7 mouse cellular contexts compared by ENCODE assay signal in genomic region chr12:101976651-101977403, GRCm38 (mm10). TPM values are rescaled to one million over a fixed set of nuclear protein-coding genes. Genes with fewer than 3 reads are reported as not detected.
DNase-seq lines count a peak whose midpoint lies in the region; ATAC-seq lines count a peak whose summit lies in the region.

No protein-coding gene starts in this region.

- H3K4me1 ChIP-seq in neural tube, embryonic 11.5 days (ENCODE audit: control insufficient read depth, insufficient read depth, low read length) = no peaks in the 10 kb centered on the region
- H3K4me1 ChIP-seq in embryonic facial prominence, embryonic 15.5 days = peaks cover 23% of the 10 kb centered on the region
- peaks cover 19% of the 10 kb centered on the region for H3K4me1 ChIP-seq in limb, embryonic 13.5 days
- H3K4me1 ChIP-seq in stomach, embryonic 16.5 days (ENCODE audit: control insufficient read depth, insufficient read depth, low read length) = peaks cover 10% of the 10 kb centered on the region; the same call in 1 of the 2 replicates

- H3K9me3 ChIP-seq in neural tube, embryonic 11.5 days (ENCODE audit: control insufficient read depth, low read length) = no peaks in the 10 kb centered on the region
- H3K9me3 ChIP-seq in embryonic facial prominence, embryonic 15.5 days (replicated peaks) = no peaks in the 10 kb centered on the region
- H3K9me3 ChIP-seq in limb, embryonic 13.5 days = no peaks in the 10 kb centered on the region
- H3K9me3 ChIP-seq in stomach, embryonic 16.5 days (replicated peaks; ENCODE audit: control insufficient read depth, low read length) = no peaks in the 10 kb centered on the region

- peak overlapping the region; percentile 84 for H3K4me3 ChIP-seq in neural tube, embryonic 11.5 days (ENCODE audit: low read depth, low read length)
- peak overlapping the region; percentile 93 for H3K4me3 ChIP-seq in embryonic facial prominence, embryonic 15.5 days (replicated peaks)
- peak overlapping the region; percentile 86 for H3K4me3 ChIP-seq in limb, embryonic 13.5 days
- peak overlapping the region; percentile 85 for H3K4me3 ChIP-seq in stomach, embryonic 16.5 days (replicated peaks; ENCODE audit: low read length)

- no peak for ATAC-seq in neural tube, embryonic 11.5 days (ENCODE audit: insufficient read depth, low FRiP score, low TSS enrichment)
- ATAC-seq in embryonic facial prominence, embryonic 15.5 days (ENCODE audit: insufficient number of reproducible peaks, low FRiP score, low TSS enrichment, low read depth) = no peak
- ATAC-seq in limb, embryonic 13.5 days (ENCODE audit: low FRiP score, low read depth) = no peak
- no peak for ATAC-seq in stomach, embryonic 16.5 days (ENCODE audit: insufficient read depth, low FRiP score)

- H3K4me2 ChIP-seq in neural tube, embryonic 11.5 days (ENCODE audit: low read depth) = peak overlapping the region; percentile 66
- peak overlapping the region; percentile 60 for H3K4me2 ChIP-seq in embryonic facial prominence, embryonic 15.5 days (replicated peaks)
- peak overlapping the region; percentile 75 for H3K4me2 ChIP-seq in limb, embryonic 13.5 days (replicated peaks)
- H3K4me2 ChIP-seq in stomach, embryonic 16.5 days (ENCODE audit: low read depth, low read length) = peak overlapping the region; percentile 72

- WGBS in neural tube, embryonic 11.5 days = 28% methylated on average over 13 of the region's 13 CpGs
- WGBS in embryonic facial prominence, embryonic 15.5 days = 12% methylated on average over 13 of the region's 13 CpGs
- WGBS in limb, embryonic 13.5 days = 22% methylated on average over 13 of the region's 13 CpGs
- WGBS in stomach, embryonic 16.5 days = 17% methylated on average over 13 of the region's 13 CpGs

- DNase-seq in neural tube, embryonic 11.5 days (ENCODE audit: low spot score) = no peak
- DNase-seq in neural tube, embryonic 10.5 days (ENCODE audit: extremely low spot score, low spot score) = no peak
- DNase-seq in spleen, postnatal 14 days (ENCODE audit: low spot score in 2 of 2) = no peak
- no peak for DNase-seq in retina, embryonic 14.5 days (ENCODE audit: low spot score)

- no peaks in the 10 kb centered on the region for H3K27me3 ChIP-seq in neural tube, embryonic 11.5 days (ENCODE audit: control insufficient read depth, insufficient read depth, low read length)
- no peaks in the 10 kb centered on the region for H3K27me3 ChIP-seq in embryonic facial prominence, embryonic 15.5 days
- no peaks in the 10 kb centered on the region for H3K27me3 ChIP-seq in limb, embryonic 13.5 days
- no peaks in the 10 kb centered on the region for H3K27me3 ChIP-seq in stomach, embryonic 16.5 days (ENCODE audit: control insufficient read depth, insufficient read depth, low read length)

- H3K9ac ChIP-seq in neural tube, embryonic 11.5 days (ENCODE audit: low read length) = peak overlapping the region; percentile 94
- peak overlapping the region; percentile 87 for H3K9ac ChIP-seq in embryonic facial prominence, embryonic 15.5 days
- H3K9ac ChIP-seq in limb, embryonic 13.5 days = peak overlapping the region; percentile 90
- peak overlapping the region; percentile 92 for H3K9ac ChIP-seq in stomach, embryonic 16.5 days (ENCODE audit: low read length)

- no peaks in the 10 kb centered on the region for H3K36me3 ChIP-seq in neural tube, embryonic 11.5 days (ENCODE audit: control insufficient read depth, insufficient read depth, low read length)
- H3K36me3 ChIP-seq in embryonic facial prominence, embryonic 15.5 days = no peaks in the 10 kb centered on the region
- H3K36me3 ChIP-seq in limb, embryonic 13.5 days = peaks cover 15% of the 10 kb centered on the region
- H3K36me3 ChIP-seq in stomach, embryonic 16.5 days (ENCODE audit: control insufficient read depth, insufficient read depth, low read length) = no peaks in the 10 kb centered on the region

- no peak overlapping the region for H3K27ac ChIP-seq in neural tube, embryonic 11.5 days (ENCODE audit: low read depth, low read length)
- peak overlapping the region; percentile 94; the same call in 1 of the 2 replicates for H3K27ac ChIP-seq in embryonic facial prominence, embryonic 15.5 days (replicated peaks)
- H3K27ac ChIP-seq in limb, embryonic 13.5 days = no peak overlapping the region
- H3K27ac ChIP-seq in stomach, embryonic 16.5 days (ENCODE audit: low read length) = peak overlapping the region; percentile 92

RNA-seq across cellular contexts. Expression of gene Cpsf2, which starts 1.0 kb away (rescaled TPM):
- 43.8 and 44.1 TPM in 2 replicates for polyA plus RNA-seq in neural tube, embryonic 11.5 days (2014; fragmentation: Nextera tagmentation; extraction: Ambion mirVana)
- 25.1 and 25.3 TPM in 2 replicates for polyA plus RNA-seq in embryonic facial prominence, embryonic 15.5 days (2015; fragmentation: Nextera tagmentation; extraction: Ambion mirVana)
- polyA plus RNA-seq in limb, embryonic 13.5 days (2015; fragmentation: Nextera tagmentation; extraction: Ambion mirVana) = 30.6 and 31.4 TPM in 2 replicates
- polyA plus RNA-seq in stomach, embryonic 16.5 days (2015; fragmentation: Nextera tagmentation; extraction: Ambion mirVana) = 23.7 and 23.9 TPM in 2 replicates

RNA-seq across cellular contexts. Expression of gene Atxn3, which starts 18.8 kb away (rescaled TPM):
- 14.1 and 19.4 TPM in 2 replicates for polyA plus RNA-seq in neural tube, embryonic 11.5 days (2014; fragmentation: Nextera tagmentation; extraction: Ambion mirVana)
- polyA plus RNA-seq in embryonic facial prominence, embryonic 15.5 days (2015; fragmentation: Nextera tagmentation; extraction: Ambion mirVana) = 12.0 and 12.2 TPM in 2 replicates
- 9.8 and 10.1 TPM in 2 replicates for polyA plus RNA-seq in limb, embryonic 13.5 days (2015; fragmentation: Nextera tagmentation; extraction: Ambion mirVana)
- polyA plus RNA-seq in stomach, embryonic 16.5 days (2015; fragmentation: Nextera tagmentation; extraction: Ambion mirVana) = 14.9 and 15.4 TPM in 2 replicates

Comparison
In these comparisons a context has a peak if more than half of its experiments do, and no peak if none do; other contexts are left out.
1. H3K27ac ChIP-seq: peak in embryonic facial prominence, embryonic 15.5 days (single experiment) and stomach, embryonic 16.5 days (single experiment); none in neural tube, embryonic 11.5 days (single experiment) and limb, embryonic 13.5 days (single experiment).
2. Peak in every context shown above with its lines, with median percentiles within 50 percentile points of each other: H3K4me2 ChIP-seq, H3K4me3 ChIP-seq and H3K9ac ChIP-seq.